Mouse (Mus musculus) gastrocnemius, adult 8-10 months (tissue): ENCODE measurements around the gene Mrpl34. TPM values are rescaled to one million over a fixed set of nuclear protein-coding genes. Genes with fewer than 3 reads are reported as not detected.

ENCODE experiments used
- DNase-seq, 2 experiments: peaks; one replicate each; pipeline ENCODE4 v3.0.0; 2022; ENCODE audit warnings: low spot score in 2 of 2
- total RNA-seq, 4 experiments: library from RNA; stranded (reverse); gene quantifications; 2 replicates each; pipeline ENCODE4 v1.2.4; 2022

The Mrpl34 gene
- total RNA-seq, 4 experiments from 2014 or later: 63.4 to 72.1 (median 68.8) TPM

- peak; percentile 76 to 81 for DNase-seq
Measured at GRCm38 (mm10) chr8:71495039-71495438, 30.3 kb downstream of the Mrpl34 start.

DNA sequence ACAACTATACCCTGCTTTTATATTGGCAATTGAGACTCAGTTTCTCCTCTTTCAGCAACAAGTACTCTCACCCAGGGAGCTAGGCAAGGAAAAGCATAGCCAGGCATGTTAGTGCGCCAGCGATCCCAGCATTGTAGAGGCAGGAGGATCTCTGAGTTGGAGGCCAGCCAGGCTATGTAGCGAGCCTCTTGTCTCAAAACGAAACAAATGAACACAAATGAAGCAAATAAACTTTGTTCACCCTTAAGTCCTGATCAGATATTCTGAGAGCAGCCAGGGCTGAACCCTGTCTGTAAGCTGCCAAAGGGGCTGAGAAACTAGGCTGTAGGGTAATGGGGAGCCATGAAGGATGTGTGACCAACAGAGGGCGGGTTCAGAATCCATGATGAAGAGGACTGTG, 31.1 kb downstream of the Mrpl34 start:
- no peak for DNase-seq

DNA sequence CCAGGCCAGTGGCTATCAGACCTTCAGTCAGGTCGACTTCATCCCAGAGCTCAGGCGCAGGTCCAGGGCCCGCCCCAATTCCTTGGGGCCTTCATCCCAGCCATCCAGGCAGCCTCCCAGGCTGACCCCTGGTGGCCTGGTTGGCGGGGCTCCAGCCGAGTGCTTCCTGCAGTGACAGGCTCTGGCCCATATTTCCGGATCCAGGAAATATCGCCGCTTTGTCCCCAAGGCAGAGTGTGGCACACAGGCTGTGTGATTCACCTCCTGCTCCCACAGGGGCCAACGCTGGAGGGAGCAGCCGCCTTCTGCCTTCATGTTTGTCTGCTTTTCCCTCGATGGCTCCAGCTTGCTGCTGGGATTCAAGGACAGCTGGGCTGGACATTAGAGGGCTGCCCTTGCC, 31.7 kb downstream of the Mrpl34 start:
- DNase-seq: peak; percentile 82 to 91

DNA sequence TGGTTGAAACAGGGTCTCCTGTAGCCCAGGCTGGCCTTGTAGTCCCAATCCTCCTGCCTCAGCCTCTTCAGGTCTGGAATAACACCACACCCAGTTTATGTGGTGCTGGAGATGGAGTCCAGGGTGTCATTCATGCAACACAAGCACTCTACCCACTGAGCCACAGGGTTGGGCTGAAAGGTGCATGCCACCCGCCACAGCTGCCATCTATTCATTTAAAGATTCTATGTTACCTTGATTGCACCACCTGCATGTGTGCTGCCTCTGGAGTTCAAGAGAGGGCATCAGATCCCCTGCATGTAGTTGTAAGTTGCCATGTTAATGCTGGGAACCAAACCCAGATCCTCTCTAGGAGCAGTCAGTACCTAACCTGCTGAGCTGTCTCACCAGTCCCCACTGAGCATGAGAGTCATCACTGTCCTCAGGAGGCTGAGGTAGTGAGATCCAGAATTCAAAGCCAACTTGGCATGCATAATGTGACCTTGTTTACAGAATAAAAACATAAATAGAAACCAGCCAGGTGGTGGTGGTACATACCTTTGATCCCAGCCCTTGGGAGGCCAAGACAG, 32.4 kb downstream of the Mrpl34 start:
- DNase-seq: no peak

DNA sequence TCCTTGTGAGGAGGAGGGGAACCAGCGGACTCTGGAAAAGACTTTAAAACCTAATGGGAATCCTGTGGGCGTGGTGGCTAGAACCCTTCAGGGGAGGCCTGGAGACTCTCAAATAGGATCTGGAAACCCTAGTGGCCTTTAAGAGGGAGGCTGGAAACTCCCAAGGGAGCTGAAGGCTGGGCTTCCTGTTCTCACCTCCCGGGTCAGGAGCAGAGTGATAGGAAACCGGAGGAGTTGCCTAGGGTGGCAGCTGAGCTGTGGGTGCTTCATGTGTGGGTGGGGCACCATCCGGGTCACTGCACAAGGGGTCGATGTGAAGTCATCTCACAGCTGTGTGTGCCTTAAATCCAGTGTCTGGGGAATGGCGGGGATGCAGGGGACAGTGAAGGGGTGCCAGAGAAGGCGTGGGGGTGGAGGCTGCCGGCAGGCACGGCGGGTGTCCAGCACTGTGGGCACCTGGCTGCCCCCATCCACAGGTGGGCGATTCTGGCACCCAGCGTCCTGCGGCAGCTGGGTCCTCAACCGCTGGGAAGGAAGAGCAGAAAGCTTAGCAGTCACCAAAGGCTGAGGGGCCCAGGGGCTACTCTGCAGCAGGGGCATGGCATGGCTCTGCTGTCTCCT, 33.2 kb downstream of the Mrpl34 start:
- no peak for DNase-seq

GRCm38 (mm10) chr8:71498816-71499690, 34.3 kb downstream of the Mrpl34 start:
- DNase-seq: no peak

DNA sequence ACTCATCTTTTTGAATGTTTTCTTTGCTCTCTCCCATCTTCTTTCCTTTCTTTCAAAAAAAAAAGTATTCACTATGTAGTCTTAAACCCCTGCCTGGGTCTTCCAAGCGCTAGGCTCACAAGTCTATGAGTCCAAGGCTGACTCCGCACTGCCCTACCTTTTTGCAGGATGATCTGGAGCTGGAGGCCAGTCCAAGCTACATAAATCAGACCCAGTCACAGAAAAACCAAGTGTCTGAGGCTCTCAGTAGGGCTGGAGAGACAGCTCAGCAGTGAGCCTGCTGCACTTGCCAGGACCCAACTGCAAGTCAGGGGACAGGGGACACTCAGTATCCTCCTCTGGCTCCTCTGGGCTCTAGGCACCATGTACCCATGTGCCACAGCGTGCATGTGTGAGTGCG, 39.6 kb downstream of the Mrpl34 start:
- no peak for DNase-seq

DNA sequence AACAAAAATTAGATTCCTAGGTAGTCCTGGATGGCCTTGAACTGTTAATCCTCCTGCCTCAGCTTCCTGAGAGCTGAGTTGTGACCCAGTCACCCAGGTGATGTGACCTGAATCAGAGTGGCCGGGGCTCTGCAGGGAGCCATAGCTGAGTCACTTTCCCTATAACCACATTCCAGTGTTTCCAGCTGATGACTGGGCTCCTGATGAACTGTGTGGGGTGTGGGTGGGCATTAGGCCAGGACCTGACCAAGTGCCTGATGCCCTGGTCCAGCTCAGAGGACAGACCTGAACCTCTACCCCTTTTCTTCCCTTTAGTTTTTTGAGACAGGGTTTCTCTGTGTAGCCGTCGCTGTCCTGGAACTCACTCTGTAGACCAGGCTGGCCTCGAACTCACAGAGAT, 40.6 kb downstream of the Mrpl34 start:
- DNase-seq: no peak

DNA sequence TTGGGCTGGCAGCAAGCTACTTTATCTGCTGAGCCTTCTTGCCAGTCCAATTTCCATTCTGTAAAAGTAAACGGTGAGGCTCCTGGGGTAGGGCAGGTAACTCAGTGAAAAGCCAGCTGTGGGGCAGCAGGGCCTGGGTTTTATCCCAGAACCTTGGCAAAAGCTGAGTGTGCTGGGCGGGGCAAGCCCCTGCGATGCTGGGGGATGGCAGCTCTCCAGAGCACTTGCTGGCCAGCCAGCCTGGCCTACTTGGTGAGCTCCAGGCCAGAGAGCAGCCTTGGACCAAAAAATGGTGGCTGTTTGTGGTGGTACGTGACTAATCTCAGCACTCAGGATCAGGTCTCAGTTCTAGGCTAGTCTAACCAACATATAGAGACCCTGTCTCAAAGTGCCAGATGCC, 41.2 kb downstream of the Mrpl34 start:
- DNase-seq: no peak

DNA sequence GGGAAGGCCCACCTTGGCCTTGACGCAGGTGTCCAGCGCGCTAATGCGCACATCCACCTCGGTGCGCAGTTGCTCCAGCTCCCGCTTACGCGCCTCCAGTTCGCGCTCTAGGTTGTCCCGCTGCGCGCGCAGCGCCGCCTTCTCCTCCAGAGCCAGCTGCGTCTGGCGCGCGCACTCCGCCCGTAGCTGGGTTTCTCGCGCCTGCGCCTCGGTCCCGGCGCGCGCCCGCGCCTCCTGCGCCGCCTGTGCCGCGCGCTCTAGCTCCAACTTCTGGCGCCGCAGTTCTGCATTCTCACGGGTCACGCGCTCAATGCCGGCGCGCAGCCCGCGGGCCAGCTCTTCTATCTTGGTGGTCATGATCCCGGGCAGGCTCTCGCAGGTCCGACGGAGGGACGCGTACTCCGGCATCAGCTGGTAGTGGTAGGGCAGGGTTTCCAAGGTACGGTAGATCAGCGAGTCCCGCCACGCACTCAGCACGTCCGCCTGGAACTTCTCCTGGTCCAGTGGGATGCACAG, 42.9 kb downstream of the Mrpl34 start:
- peak; percentile 74 to 84 for DNase-seq

DNA sequence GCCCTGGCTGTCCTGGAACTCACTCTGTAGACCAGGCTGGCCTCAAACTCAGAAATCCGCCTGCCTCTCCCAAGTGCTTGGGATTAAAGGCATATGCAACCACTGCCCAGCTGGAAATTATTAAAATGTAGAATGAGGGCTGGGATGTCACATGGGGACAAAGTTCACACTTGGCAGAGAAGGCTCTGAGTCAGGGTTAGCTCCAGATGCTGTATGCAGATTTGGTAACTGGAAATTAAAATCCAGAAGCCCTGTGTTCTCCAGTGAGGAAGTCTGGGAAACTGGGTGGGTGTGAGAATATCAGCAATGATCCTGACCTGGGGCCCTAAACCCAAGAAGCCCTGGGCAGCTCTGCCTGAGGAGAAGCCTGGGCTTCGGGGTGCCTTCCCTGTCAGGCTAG, 44.6 kb downstream of the Mrpl34 start:
- no peak for DNase-seq

GRCm38 (mm10) chr8:71511644-71512043, 46.9 kb downstream of the Mrpl34 start, which contains the start of gene Plvap:
TSS of gene Plvap (minus strand) at chr8:71511752.
- DNase-seq: no peak

- DNase-seq: no peak
Measured at GRCm38 (mm10) chr8:71513018-71513754, 48.4 kb downstream of the Mrpl34 start.

GRCm38 (mm10) chr8:71515043-71515442, 50.3 kb downstream of the Mrpl34 start:
- no peak for DNase-seq

Other genes starting within 250 kb of the Mrpl34 start
- gene Myo9b, start 192.2 kb upstream of the Mrpl34 start, total RNA-seq: 1 to 10 TPM; 6.2 to 8.6 (median 7.8) TPM
- gene Haus8, start 192.0 kb upstream of the Mrpl34 start, total RNA-seq: 1 to 10 TPM; 2.4 to 5.5 (median 4.0) TPM
- 100 to 1,000 TPM in 2 of 4 experiments, 10 to 100 TPM in 2; 90.5 to 106 (median 100) TPM for gene Use1, start 98.1 kb upstream of the Mrpl34 start, total RNA-seq
- gene Ocel1, start 93.7 kb upstream of the Mrpl34 start, total RNA-seq: 1 to 10 TPM; 5.0 to 6.0 (median 5.8) TPM
- 10 to 100 TPM; 19.9 to 23.3 (median 20.9) TPM for gene Nr2f6, start 83.0 kb upstream of the Mrpl34 start, total RNA-seq
- gene Ushbp1, start 69.2 kb upstream of the Mrpl34 start, total RNA-seq: 1 to 10 TPM; 3.5 to 6.3 (median 4.5) TPM
- gene Babam1, start 68.1 kb upstream of the Mrpl34 start, total RNA-seq: 10 to 100 TPM; 68.5 to 73.4 (median 70.8) TPM
- gene Ankle1, start 58.9 kb upstream of the Mrpl34 start, total RNA-seq: not detected
- 10 to 100 TPM; 22.3 to 28.9 (median 26.3) TPM for gene Abhd8, start 1.3 kb upstream of the Mrpl34 start, total RNA-seq
- 10 to 100 TPM; 24.5 to 31.8 (median 26.5) TPM for gene Dda1, start 4.2 kb downstream of the Mrpl34 start, total RNA-seq
- 10 to 100 TPM; 15.4 to 16.5 (median 15.9) TPM for gene Ano8, start 21.0 kb downstream of the Mrpl34 start, total RNA-seq
- gene Gtpbp3, start 23.1 kb downstream of the Mrpl34 start, total RNA-seq: 10 to 100 TPM in 3 of 4 experiments, 1 to 10 TPM in 1; 9.5 to 11.2 (median 10.5) TPM
- 1 to 10 TPM; 6.6 to 9.5 (median 8.2) TPM for gene Plvap, start 46.8 kb downstream of the Mrpl34 start, total RNA-seq
- gene Ccdc194, start 60.8 kb downstream of the Mrpl34 start, total RNA-seq: not detected
- gene Bst2, start 72.5 kb downstream of the Mrpl34 start, total RNA-seq: 1 to 10 TPM; 4.7 to 9.2 (median 7.6) TPM
- 10 to 100 TPM; 17.7 to 28.7 (median 23.4) TPM for gene Mvb12a, start 78.0 kb downstream of the Mrpl34 start, total RNA-seq
- not detected for gene Tmem221, start 93.9 kb downstream of the Mrpl34 start, total RNA-seq
- under 1 TPM in 2 of 4 experiments, not detected in 2; 0.09 to 0.13 TPM for gene Nxnl1, start 101.6 kb downstream of the Mrpl34 start, total RNA-seq
- 10 to 100 TPM; 70.7 to 88.1 (median 80.5) TPM for gene Slc27a1, start 103.9 kb downstream of the Mrpl34 start, total RNA-seq
- 10 to 100 TPM; 19.3 to 22.8 (median 21.2) TPM for gene Pgls, start 127.2 kb downstream of the Mrpl34 start, total RNA-seq
- under 1 TPM; 0.27 to 0.63 (median 0.40) TPM for gene Fam129c, start 132.7 kb downstream of the Mrpl34 start, total RNA-seq
- 10 to 100 TPM; 36.6 to 45.2 (median 38.1) TPM for gene Colgalt1, start 146.0 kb downstream of the Mrpl34 start, total RNA-seq
- gene Unc13a, start 206.8 kb downstream of the Mrpl34 start, total RNA-seq: under 1 TPM in 3 of 4 experiments, not detected in 1; 0.10 to 0.21 (median 0.20) TPM
- 1 to 10 TPM; 1.4 to 2.0 (median 1.6) TPM for gene Jak3, start 211.3 kb downstream of the Mrpl34 start, total RNA-seq
- under 1 TPM in 1 of 4 experiments, not detected in 3; 0.54 TPM for gene Insl3, start 224.3 kb downstream of the Mrpl34 start, total RNA-seq
- gene B3gnt3, start 236.8 kb downstream of the Mrpl34 start, total RNA-seq: 1 to 10 TPM; 1.3 to 1.8 (median 1.5) TPM